Mouse (Mus musculus): ENCODE results near the gene Rnf34.

GRCm38 (mm10) chr5:122832996-122833395 is 16.9 kb upstream of the Rnf34 start:
- TF ChIP-seq CTCF (IDR thresholded peaks at IDR 0.05; ENCODE audit: insufficient read depth, low read depth, low read length) (no peak), POLR2A (IDR thresholded peaks at IDR 0.05; ENCODE audit: insufficient read depth, low read depth, low read length) (no peak)
